Mouse (Mus musculus): ENCODE results near the gene Cacna2d4.

Cacna2d4 gene

DNA sequence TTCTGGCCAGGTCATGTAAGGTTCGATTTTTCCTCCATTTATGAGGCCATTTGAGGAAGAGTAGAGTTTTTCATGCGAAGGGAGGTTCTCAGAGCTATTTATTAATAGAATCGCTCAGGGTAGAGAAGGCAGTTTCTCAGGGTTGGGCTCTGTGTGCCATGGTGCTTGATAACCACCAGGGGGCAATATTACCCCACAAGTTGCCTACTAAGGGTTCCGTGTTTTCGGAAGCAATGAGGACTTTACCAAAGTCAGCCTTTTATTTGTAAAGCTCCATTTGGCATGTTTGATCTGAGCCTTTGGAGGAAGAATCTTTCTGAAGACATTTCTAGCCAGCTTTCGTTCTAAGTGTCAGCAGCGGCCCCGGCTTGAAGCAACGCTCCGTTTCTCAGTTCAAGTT, 16.0 kb upstream of the Cacna2d4 start:
- peak; percentile 83 for DNase-seq (ENCODE audit: low spot score)

GRCm38 (mm10) chr6:119224451-119225195, 11.7 kb upstream of the Cacna2d4 start:
- DNase-seq (ENCODE audit: low spot score) = no peak

DNA sequence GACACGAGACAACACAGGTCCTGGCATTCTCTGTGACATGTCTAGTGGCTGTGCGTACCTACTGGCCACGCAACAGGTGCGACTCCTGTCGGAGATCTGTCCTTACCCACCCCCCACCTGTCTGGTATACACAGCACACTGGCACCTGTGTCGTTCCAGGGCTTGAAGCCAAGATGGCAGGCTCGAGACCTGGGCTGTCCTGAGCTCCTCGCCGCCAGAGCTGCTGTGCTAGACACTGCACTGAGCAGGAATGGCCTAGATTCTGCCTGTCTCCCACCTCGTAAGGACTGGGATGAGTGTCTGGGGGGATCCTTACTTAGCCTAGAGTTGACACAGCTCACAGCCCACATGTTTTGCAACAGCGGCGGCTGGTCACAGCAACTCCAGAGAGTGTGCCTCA, 11.1 kb upstream of the Cacna2d4 start:
- no peak for DNase-seq (ENCODE audit: low spot score)

GRCm38 (mm10) chr6:119225731-119226130, 10.6 kb upstream of the Cacna2d4 start:
- no peak for DNase-seq (ENCODE audit: low spot score)

DNA sequence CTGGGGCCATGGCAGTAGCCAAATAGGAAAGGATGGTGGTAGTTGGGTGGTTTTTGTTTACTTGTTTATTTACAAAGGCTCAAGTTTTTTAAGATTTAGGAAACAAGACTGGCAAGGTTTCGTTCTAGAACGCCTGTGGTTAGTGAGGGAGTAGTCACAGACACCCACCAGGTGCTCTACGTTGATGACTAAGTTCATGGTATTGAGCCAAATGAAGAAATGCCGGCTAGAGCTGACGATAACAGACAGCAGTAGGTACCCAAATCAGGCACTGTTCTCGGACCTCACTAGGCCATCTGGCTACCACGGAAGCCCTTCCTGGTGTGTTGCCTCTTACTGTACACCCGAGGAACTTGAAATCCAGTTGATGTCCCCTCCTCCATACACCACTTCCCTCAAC, 9.3 kb upstream of the Cacna2d4 start:
- no peak for DNase-seq (ENCODE audit: low spot score)

DNA sequence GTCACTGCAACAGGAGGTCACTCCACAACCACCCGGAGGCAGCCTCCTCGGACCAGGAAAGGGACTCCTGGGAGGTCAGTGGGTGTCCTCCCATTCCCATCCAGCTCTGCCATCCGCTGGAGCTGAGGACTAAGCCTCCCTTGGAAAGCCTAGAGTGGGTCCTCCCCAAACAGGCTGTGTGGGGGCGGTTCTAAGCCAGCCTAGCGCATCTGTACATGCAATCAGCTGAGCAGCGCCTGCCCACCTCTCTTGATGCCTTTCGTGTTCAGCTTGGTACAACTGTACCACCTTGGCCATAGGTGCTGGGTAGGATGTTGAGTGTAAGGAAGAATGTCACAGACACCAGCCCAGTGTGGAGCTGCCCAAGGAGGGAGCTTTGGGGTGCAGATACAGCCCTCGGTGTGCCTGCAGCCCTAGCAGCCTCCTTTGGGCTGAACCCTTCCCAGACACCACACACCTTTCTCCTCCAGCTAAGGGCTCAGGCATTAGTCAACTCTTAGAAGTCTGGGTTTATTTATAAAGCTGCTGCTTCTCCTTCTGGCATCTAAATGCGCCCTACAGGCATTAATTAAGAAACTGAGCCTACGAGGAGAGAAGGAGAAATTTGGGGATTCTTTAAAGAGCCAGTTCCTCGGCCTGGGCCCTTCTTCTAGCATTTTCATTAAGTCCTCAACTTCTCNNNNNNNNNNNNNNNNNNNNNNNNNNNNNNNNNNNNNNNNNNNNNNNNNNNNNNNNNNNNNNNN, 7.3 kb upstream of the Cacna2d4 start:
- no peak for DNase-seq (ENCODE audit: low spot score)

DNA sequence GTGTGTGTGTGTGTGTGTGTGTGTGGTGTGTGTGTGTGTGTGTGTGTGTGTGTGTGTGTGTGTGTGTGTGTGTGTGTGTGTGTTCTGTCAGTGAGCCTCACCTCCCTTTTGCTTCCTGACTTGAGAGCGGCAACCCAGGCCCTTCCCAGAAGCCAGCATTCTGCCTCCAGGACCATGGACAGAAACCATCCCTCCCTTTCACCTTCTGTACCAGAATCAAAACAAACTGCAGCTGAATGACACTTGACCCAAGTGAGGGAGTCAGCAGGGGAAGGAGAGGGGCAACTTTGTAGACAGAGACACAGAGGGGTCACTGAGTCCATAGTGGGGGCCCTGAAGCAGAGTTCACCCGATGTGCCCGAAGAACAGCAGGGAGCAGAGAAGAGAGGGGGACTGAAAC, 3.3 kb upstream of the Cacna2d4 start:
- DNase-seq (ENCODE audit: low spot score) = peak; percentile 74

DNA sequence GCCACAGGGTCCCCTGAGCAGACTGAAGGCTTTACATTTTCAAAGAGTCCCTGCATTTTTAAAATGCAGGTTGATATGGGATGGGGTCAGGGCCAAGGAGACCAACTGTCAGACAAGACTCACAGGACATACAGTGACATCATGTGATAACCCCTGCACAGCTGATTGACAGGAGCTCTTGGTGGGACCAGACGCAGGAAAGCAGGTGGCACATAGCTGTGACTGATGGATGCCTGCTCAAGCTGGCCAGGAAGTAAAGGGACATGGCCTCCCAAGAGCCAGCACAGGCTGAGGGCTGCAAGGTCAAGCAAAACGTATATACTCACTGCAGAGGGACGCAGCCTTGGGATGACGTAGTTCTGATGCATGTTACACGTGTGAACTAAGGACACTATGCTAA, 885 bp upstream of the Cacna2d4 start:
- no peak for DNase-seq (ENCODE audit: low spot score)

- no peak for DNase-seq (ENCODE audit: low spot score)
These were observed 1.2 kb downstream of the Cacna2d4 start for GRCm38 (mm10) chr6:119237427-119237989.

DNA sequence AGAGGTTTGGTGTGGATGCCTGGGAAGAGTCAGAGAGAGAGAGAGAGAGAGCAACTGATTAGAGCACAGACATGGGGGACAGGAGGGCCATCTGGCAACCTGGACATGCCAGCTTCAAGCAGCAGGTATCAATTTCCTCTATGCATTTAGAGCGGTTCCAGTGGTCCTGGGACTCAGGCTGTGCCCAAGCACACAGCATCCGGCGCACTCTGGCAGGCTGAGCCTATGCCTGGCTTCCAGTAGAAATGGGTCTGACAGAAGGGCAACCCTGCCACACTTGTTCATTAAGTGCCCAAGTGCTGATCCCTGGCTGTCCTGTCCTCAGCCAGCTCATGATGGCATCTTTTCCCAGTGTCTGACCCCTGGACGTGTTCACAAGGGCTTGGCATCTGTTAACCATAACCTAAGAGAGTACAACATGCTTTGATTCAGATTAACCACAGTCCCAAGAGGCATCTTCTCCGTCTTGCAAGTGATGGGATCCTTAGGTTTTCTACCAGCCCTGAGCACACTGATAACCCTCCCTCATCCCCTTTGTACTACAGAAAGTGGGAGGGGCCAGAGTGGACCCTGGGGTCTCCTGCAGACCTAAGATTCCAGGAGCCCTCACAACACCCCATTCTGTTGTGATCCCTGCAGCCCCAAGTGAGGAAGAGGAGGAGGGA, 3.1 kb downstream of the Cacna2d4 start:
- no peak for DNase-seq (ENCODE audit: low spot score)

GRCm38 (mm10) chr6:119240256-119240655, 3.9 kb downstream of the Cacna2d4 start:
- no peak for DNase-seq (ENCODE audit: low spot score)

DNA sequence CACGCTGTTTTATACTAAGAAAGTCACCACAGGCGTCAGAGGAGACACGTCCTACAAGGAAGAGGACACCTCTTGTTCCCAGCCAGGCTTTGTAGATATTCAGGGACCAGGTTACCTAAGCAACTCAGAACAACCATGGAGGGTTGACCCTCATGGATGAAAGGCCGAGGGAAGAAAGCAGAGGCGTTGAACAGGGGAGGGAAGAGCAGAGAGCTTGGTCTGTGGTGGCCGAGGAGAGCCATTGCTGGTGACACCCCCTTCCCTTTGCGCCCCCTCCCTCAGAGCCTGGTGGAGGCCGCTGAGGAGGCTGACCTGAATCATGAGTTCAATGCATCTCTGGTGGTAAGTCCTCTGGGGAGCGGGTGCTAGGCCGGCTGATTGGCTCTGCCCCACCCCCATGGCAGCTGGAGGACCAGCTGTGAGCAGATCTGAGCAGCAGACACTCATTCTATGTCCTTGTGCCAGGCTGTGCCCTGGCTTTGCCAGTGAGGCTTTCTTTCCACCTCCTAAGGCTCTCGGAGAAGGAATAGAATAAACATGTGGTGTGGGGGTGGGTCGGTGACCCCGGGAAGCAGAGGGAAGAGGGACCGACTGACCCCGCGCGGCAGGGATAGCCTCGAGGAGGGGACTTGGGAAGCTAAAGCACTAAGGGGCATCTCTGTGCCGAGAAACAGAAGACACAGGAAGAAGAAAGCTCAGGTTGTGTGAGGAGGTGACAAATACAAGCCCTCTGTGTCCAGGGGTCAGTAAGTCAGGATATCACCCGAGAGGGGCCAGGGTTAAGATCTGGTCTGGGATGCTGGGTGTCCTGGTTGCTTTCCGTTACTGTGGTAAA, 4.8 kb downstream of the Cacna2d4 start:
- DNase-seq (ENCODE audit: low spot score) = peak; percentile 9

DNA sequence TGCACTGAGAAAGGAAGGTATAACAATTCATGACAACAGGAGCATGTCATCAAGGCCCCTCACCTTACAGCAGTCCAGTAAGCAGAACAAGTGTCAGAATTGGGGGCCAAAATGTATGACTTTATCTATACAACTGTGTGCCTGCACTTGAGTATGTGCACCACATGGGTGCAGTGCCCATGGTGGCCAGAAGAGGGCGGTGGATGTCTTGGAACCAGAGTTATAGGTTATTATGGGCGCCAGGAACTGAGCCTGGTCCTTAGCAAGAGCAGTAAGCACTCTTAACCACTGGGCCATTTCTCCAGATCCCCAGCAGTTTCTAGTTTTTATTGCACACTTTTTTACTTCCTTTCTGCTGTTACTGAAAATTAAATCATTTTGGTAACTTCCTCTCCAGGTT, 9.8 kb downstream of the Cacna2d4 start:
- DNase-seq (ENCODE audit: low spot score) = no peak

DNA sequence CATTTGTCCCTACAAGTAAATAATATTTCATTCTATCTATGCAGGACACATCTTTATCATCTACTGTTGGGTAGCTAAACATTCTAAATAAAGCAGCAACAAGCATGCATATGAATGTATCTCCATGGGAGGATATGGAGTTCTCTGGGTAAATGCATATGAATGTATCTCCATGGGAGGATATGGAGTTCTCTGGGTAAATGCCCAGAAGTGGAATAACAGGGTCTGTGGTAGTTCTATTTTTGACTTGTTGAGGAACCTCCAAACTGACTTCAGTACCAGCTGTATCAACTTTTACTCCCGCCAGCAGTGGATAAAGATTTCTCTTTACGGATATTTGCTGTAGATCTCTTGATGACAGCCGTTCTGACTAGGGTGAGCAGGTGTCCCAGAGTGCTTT, 12.3 kb downstream of the Cacna2d4 start:
- DNase-seq (ENCODE audit: low spot score) = no peak

GRCm38 (mm10) chr6:119249726-119250125, 13.4 kb downstream of the Cacna2d4 start:
- no peak for DNase-seq (ENCODE audit: low spot score)

- no peak for DNase-seq (ENCODE audit: low spot score)
These were observed 15.4 kb downstream of the Cacna2d4 start for GRCm38 (mm10) chr6:119251704-119252103.

DNA sequence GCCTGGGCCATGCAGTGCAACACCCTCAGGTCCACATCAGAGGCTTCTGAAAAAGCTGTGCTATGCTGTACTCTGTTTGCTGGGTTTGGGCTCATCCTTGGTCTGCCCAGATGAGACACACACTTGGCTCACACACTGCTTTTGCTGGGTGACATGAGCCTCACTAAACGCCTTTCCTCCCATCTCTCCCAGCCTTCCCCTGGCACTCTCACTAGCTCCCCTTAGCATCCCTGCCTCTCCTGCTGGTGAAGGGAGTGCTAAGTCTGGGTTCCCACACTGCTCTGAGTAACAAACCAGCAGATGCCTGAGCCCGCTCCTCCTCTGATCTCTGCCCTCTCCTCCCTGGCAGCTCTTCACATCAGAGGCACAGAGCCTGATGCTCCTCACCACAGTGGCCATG, 40.4 kb downstream of the Cacna2d4 start:
- no peak for DNase-seq (ENCODE audit: low spot score)

- DNase-seq (ENCODE audit: low spot score) = no peak
These were observed 44.4 kb downstream of the Cacna2d4 start for GRCm38 (mm10) chr6:119280761-119281160.

GRCm38 (mm10) chr6:119301310-119301709, 65.0 kb downstream of the Cacna2d4 start:
- DNase-seq (ENCODE audit: low spot score) = no peak

DNA sequence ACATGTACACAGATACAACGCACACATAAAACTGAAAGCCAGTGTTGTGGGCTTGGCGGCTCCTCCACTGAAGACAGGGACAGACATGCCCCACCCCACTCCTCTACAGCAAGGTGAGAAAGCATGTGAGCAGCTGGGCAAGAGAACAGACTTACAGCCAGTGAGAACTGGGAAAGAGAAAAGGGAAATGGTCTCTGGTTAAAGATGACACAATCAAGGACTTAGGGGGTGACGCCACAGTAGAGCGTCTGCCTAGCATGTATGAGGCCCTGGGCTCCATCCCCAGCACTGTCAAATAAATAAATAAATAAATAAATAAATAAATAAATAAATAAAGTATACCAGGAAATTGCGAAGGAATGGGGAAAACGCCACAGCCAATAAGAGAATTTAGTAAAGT, 67.0 kb downstream of the Cacna2d4 start:
- DNase-seq (ENCODE audit: low spot score) = no peak

DNA sequence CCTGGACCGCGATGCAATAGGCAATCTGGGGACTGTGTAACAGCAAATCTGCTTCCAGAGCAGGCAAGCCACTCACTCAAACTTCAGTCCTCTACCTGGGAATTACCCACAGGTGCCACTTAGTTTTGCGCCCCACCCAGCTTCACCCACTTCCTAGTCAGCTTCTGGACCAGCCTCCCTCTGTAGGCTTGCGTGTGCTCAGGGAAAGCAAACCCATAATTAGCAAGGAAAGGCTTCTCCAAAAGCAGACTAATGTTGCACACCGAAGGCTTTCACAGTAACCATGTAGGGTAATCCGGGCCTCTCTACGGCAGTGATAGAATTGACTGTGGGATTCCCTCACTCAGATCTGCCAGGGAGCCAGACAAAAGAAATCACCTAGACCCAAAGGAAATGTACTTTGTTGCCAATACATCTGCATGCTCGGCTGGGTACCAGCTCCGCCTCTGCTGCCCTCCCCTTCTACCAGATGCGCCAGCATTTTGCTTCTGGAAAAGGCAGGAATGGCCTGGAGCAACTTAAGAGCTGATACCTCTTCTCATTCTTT, 71.6 kb downstream of the Cacna2d4 start:
- no peak for DNase-seq (ENCODE audit: low spot score)

DNA sequence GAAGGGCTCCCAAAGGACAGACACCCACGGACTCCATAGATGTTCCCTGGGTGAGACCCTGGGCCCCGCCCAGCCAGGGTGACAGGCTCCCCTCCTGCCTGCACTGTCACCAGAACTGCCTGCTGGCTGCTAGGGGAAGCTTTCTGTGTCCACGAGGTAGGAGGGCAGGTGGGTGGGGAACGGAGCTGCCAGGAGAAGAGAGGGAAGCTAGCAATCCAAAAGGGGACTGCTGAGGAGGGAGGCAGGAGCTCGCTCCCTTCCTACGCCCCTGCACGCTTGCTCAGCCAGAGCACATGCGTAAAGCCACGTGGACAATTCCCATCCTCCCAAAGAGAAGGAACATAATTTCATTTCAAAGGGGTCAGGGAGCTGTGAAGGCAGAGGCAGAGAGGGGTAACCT, 73.8 kb downstream of the Cacna2d4 start:
- DNase-seq (ENCODE audit: low spot score) = no peak
